Mouse (Mus musculus) urinary bladder, postnatal 0 days (tissue): ENCODE data around the gene Prdx2. TPM values are rescaled to one million over a fixed set of nuclear protein-coding genes. Genes with fewer than 3 reads are reported as not detected.

ENCODE experiments used
- microRNA-seq: library from miRNA; unstranded; fragments of <30 nt; microRNA quantifications from one replicate; pipeline ENCODE4, GENCODE M21; 2016
- polyA plus RNA-seq: library from polyadenylated mRNA; unstranded; fragments of >200 nt; fragmentation: Nextera tagmentation; extraction: Ambion mirVana; gene quantifications from 2 replicates; pipeline ENCODE4 v1.2.1, GENCODE M21; 2015

The Prdx2 gene
- 273 and 312 TPM in 2 replicates for polyA plus RNA-seq

DNA sequence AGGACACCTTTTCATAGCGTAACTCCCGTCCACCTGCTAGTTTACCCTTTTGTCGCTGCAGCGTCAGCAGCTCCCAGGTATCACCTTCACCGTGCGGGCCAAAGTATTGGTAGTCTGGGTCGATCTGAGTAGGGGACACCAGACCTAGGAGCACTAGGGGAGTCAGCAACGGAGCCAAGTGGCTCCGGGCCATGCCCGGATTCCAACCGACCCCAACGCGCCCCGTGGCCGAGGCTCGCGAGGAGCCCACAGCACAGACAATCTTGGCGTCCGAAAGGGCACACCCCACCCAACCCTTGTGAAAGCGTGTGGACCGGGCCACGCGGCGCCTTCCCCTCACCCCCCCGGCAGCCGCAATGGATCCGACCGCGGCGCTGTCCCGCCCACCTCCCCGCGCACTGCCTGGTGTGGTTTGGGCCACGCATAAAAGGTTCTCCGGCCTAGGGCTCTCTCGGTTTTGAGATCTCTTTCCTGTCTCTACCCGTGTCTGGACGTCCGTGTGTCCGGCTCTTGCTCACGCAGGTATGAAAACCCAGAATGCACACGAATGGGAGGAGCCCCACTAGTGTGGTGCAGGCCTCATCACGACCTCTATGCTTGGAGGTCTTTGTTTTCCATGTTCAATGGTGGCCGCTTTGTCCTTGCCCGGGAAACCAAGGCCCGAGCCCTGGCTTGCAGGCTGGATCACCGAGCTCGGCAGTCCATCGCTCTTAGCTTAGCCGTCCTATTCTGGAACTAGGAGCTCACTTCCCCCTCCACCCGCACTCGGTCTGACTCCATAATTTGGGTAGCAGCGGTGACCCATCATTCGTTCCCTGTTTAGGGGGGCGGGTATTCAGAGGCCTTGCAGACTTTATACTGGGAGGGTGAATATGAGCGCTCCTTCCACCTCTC lies at the start of gene Prdx2, which contains the start of the genes Gm49661 and Rnaseh2a:
Gene Prdx2 (plus strand): TSS at position 347 of the 894 bp plus-strand sequence.
Gene Gm49661 (minus strand): TSS at position 193 of the 894 bp plus-strand sequence.
Gene Rnaseh2a (minus strand): TSS at position 527 of the 894 bp plus-strand sequence.

DNA sequence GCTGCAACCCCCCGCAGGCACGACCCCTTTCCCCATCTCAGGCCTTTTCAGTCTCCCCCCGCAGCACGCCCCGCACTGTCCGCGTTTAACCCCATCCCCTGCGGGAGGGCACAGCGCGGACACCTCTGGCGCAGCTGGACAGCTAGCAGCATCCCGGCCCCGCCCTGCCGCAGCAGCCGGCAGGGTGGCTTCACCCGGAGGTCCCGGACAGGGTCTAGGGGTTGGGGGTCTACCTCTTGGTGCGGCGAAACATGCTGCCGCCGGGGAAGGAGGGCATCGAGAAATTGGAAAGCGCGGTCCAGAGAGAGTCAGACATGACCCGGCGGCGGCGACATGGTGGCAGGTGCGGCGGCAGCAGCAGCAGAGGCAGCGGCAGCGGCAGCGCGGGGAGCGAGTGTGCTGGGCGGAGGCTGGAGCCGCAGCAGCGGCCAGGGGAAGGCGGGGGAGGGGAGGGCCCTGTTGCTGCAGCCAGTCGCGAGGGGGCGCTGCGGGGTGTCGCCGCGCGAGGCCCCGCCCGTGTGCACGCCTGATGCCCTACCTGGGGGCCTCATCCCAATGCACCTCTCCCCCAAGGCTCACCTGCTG lies 32.3 kb upstream of the Prdx2 start, which contains the start of gene Mast1:
Gene Mast1 (minus strand): TSS at position 398 of the 585 bp plus-strand sequence.

DNA sequence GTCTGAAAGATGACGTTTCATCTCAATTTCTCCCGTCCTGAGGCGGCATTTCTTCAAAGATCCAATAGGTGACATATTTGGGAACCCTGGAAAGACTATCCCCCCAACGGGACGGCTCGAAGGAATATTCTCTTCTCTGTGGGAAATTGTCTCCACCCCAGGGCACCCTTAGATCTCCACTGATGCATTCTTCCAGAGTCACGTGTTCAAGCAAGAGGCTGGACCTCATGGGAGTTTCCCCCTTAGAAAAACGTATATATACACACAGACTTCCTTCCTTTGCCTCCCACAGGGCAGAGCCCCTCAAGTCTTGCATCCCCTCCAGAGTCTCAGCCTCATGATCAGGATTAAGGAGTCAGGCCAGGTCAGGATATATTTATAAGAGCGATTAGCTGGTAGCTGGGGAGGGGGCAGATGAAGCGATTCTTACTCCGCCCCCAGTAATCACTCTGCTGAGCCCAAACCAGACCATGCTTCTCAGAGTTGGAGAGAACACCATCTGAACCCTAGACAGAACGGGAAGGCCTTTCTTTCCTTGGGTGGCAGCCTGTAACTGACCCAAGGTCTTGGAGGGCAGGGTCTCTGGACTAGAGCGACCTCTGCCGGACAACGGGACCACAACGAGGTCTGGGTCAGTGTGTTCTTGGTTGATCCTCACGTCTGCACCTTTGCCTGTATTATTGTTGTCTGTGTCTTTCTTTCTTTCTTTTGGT lies 22.7 kb upstream of the Prdx2 start, which contains the start of gene Rtbdn:
Gene Rtbdn (plus strand): TSS at position 464 of the 713 bp plus-strand sequence.

DNA sequence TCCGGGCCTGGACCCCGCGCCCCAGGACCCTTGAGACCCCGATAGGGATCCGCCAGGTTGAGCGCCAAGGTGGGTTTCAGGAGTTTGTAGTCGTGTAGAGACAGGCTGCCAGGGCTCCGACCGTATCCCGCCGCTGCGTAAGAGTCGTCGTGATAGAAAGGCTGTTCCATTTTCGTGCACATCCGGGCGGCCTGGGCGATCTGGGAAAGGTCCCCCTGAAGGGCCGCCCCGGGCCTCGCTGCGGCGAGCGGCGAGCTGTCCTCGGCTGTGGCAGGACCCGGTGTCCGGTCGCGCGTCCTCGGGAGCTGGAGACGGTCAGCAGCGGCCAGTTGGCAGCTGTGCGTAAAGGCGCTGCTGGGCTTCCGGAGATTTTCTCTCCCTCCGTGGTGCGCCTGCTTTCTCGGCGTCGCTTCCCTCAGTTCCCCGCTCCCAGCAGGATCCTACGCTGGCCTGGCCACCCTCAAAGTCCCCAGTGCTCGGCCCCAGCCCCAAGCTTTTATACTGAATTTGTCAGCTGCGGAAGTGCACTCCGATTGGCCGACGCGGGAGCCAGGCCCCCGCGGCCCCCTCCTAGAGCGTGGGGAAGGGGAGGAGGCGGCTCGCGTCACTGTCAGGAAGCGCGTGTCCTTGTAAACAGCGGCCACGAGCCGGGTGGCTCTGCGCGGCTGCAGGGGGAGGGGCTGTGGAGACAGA lies 9.0 kb downstream of the Prdx2 start, which contains the start of gene Junb:
Gene Junb (minus strand): TSS at position 471 of the 693 bp plus-strand sequence.

DNA sequence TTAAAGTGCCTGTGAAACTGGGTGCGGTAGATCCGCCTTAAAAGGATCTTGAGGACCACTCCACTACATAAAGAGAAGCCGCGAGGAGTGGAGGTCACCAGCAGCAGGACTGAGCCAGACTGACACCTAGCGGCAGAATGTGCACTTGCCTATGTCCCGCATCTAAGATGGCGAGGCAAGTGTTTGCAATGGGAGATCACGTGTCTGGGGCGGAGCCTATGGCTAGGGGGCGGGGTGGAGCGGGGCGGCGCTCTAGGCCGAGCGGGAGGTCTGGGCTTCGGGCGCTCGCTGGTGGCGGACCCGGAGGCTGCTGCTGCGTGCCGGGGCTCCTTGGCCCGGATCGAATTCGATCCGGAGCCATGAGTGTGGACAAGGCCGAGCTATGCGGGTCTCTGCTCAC lies 21.0 kb downstream of the Prdx2 start, which contains the start of gene Hook2:
Gene Hook2 (plus strand): TSS at position 255 of the 400 bp plus-strand sequence.

DNA sequence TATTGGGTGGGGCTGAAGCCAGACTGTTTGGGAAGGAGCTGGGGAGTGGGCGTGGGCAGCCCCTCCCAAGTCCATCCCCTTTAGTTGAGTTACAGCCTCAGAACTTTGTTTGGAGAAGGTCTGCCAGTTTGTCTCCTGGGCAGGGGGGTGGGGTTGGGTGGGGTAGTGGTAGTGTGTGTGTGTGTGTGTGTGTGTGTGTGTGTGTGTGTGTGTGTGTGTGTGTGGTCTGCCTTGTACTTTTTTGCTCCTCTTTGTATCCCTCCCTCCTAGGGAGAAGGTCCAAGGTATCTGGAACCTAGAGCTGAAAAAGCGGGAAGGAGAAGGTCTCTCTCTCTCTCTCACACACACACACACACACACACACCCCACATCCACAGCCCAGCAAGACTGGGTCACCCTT lies 45.0 kb downstream of the Prdx2 start, which contains the start of gene Best2:
Gene Best2 (minus strand): TSS at position 101 of the 400 bp plus-strand sequence.

Small RNA genes within 50 kb of the gene (microRNA-seq; reads per million reads assigned to microRNA genes)
- gene Gm24197: not detected

Other genes with a start within 250 kb of the Prdx2 start
- gene G430095P16Rik, start 246.6 kb upstream of the Prdx2 start, polyA plus RNA-seq: 2.8 and 3.3 TPM in 2 replicates
- 33.7 and 35.4 TPM in 2 replicates for gene Nfix, start 169.2 kb upstream of the Prdx2 start, polyA plus RNA-seq
- gene Dand5, start 146.8 kb upstream of the Prdx2 start, polyA plus RNA-seq: 1.9 and 3.5 TPM in 2 replicates
- gene Gadd45gip1, start 138.1 kb upstream of the Prdx2 start, polyA plus RNA-seq: 28.0 and 29.7 TPM in 2 replicates
- 83.9 and 85.7 TPM in 2 replicates for gene Rad23a, start 128.9 kb upstream of the Prdx2 start, polyA plus RNA-seq
- 351 and 422 TPM in 2 replicates for gene Calr, start 122.7 kb upstream of the Prdx2 start, polyA plus RNA-seq
- 41.1 and 45.6 TPM in 2 replicates for gene Farsa, start 112.6 kb upstream of the Prdx2 start, polyA plus RNA-seq
- gene Syce2, start 97.5 kb upstream of the Prdx2 start, polyA plus RNA-seq: 15.2 and 20.5 TPM in 2 replicates
- 14.2 and 14.6 TPM in 2 replicates for gene Gcdh, start 75.7 kb upstream of the Prdx2 start, polyA plus RNA-seq
- gene Klf1, start 67.7 kb upstream of the Prdx2 start, polyA plus RNA-seq: 0.18 and 0.27 TPM in 2 replicates
- 12.4 and 16.0 TPM in 2 replicates for gene Dnase2a, start 61.0 kb upstream of the Prdx2 start, polyA plus RNA-seq
- 0.29 and 0.31 TPM in 2 replicates for gene Mast1, start 32.2 kb upstream of the Prdx2 start, polyA plus RNA-seq
- 0.13 TPM in 1 of 2 replicates, not detected in the other for gene Rtbdn, start 22.6 kb upstream of the Prdx2 start, polyA plus RNA-seq
- gene Gm49661, start 154 bp upstream of the Prdx2 start, polyA plus RNA-seq: 0.68 TPM in 1 of 2 replicates, not detected in the other
- gene Rnaseh2a, start 180 bp downstream of the Prdx2 start, polyA plus RNA-seq: 64.5 and 71.3 TPM in 2 replicates
- 87.6 and 102 TPM in 2 replicates for gene Junb, start 9.1 kb downstream of the Prdx2 start, polyA plus RNA-seq
- gene Hook2, start 21.0 kb downstream of the Prdx2 start, polyA plus RNA-seq: 20.5 and 20.7 TPM in 2 replicates
- not detected in 2 replicates for gene Best2, start 44.9 kb downstream of the Prdx2 start, polyA plus RNA-seq
- gene Asna1, start 55.7 kb downstream of the Prdx2 start, polyA plus RNA-seq: 65.8 and 66.1 TPM in 2 replicates
- 79.0 and 83.5 TPM in 2 replicates for gene Trir, start 57.2 kb downstream of the Prdx2 start, polyA plus RNA-seq
- gene Tnpo2, start 67.3 kb downstream of the Prdx2 start, polyA plus RNA-seq: 23.5 and 26.1 TPM in 2 replicates
- gene Fbxw9, start 90.5 kb downstream of the Prdx2 start, polyA plus RNA-seq: 32.7 and 34.1 TPM in 2 replicates
- gene Gm5741, start 98.4 kb downstream of the Prdx2 start, polyA plus RNA-seq: not detected in 2 replicates
- gene Dhps, start 102.2 kb downstream of the Prdx2 start, polyA plus RNA-seq: 35.2 and 40.8 TPM in 2 replicates
- gene Wdr83os, start 111.2 kb downstream of the Prdx2 start, polyA plus RNA-seq: 111 and 116 TPM in 2 replicates
- 22.6 and 23.3 TPM in 2 replicates for gene Wdr83, start 111.7 kb downstream of the Prdx2 start, polyA plus RNA-seq
- gene Man2b1, start 113.7 kb downstream of the Prdx2 start, polyA plus RNA-seq: 31.1 and 48.4 TPM in 2 replicates
- gene Zfp791, start 153.5 kb downstream of the Prdx2 start, polyA plus RNA-seq: 1.5 and 1.9 TPM in 2 replicates
- not detected in 2 replicates for gene Cks1brt, start 182.3 kb downstream of the Prdx2 start, polyA plus RNA-seq